Comparison of ENCODE assay signal across 25 mouse cellular contexts in the genomic region with DNA sequence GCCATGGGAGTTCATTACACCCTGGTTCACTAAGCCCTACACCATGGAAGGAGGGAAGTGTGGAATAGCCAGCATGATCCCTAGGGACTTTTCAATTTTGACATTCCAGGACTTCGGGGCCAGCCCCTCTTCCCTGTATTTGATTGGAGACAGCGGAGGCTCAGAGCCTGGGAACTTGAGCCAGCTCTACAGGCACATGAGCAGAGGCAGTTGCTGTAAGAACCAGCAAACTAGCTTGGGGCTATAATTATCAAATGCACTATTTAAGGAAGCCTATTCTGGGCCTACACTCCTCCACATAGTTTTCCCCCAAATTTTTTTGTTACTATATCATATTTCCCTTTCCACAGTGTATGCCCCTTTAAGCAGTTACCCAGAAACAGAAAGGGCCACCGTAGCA. TPM values are rescaled to one million over a fixed set of nuclear protein-coding genes. Genes with fewer than 3 reads are reported as not detected.
DNase-seq lines count a peak whose midpoint lies in the region; ATAC-seq and TF ChIP-seq lines count a peak whose summit lies in the region.
"Had no signal": no experiment of that assay in that cellular context is flagged by ENCODE, and none has a peak within 500 bp of the region (broad histone marks: within the 10 kb centered on the region; RNA-seq: fewer than 3 reads in every experiment).

No protein-coding gene starts in this region.

- no peak overlapping the region for H3K4me2 ChIP-seq in embryonic facial prominence, embryonic 11.5 days (ENCODE audit: low read depth, low read length)
- H3K4me2 ChIP-seq in limb, embryonic 14.5 days (replicated peaks; ENCODE audit: low read depth, low read length, severe bottlenecking): no peak overlapping the region
- H3K4me2 ChIP-seq in embryonic facial prominence, embryonic 14.5 days (ENCODE audit: low read depth, low read length): no peak overlapping the region

- H3K4me1 ChIP-seq in embryonic facial prominence, embryonic 11.5 days (ENCODE audit: control insufficient read depth, insufficient read depth, low read length): no peaks in the 10 kb centered on the region; the same call in 1 of the 2 replicates
- H3K4me1 ChIP-seq in embryonic facial prominence, embryonic 10.5 days: no peaks in the 10 kb centered on the region
- no peaks in the 10 kb centered on the region for H3K4me1 ChIP-seq in limb, embryonic 14.5 days (ENCODE audit: control insufficient read depth, insufficient read depth, low read length)
- H3K4me1 ChIP-seq in limb, embryonic 10.5 days: no peaks in the 10 kb centered on the region
- no peaks in the 10 kb centered on the region for H3K4me1 ChIP-seq in embryonic facial prominence, embryonic 14.5 days (ENCODE audit: control insufficient read depth, insufficient read depth, low read length)

- no peaks in the 10 kb centered on the region for H3K9me3 ChIP-seq in embryonic facial prominence, embryonic 11.5 days (replicated peaks; ENCODE audit: control insufficient read depth, low read length)
- no peaks in the 10 kb centered on the region for H3K9me3 ChIP-seq in embryonic facial prominence, embryonic 10.5 days
- no peaks in the 10 kb centered on the region for H3K9me3 ChIP-seq in limb, embryonic 14.5 days (ENCODE audit: control insufficient read depth, low read length)
- H3K9me3 ChIP-seq in limb, embryonic 10.5 days (replicated peaks): no peaks in the 10 kb centered on the region
- no peaks in the 10 kb centered on the region for H3K9me3 ChIP-seq in embryonic facial prominence, embryonic 14.5 days (ENCODE audit: control insufficient read depth, low read length)
- H3K9me3 ChIP-seq: G1E had no signal

- 0 out of 2 replicates have a peak, but pooled peaks have one; percentile 14 for ATAC-seq in embryonic facial prominence, embryonic 11.5 days (replicated peaks; ENCODE audit: insufficient number of reproducible peaks, low FRiP score, low TSS enrichment, low read depth)
- 0 out of 2 replicates have a peak, but pooled peaks have one; percentile 37 for ATAC-seq in limb, embryonic 14.5 days (ENCODE audit: low FRiP score, low read depth)
- ATAC-seq in embryonic facial prominence, embryonic 14.5 days (ENCODE audit: low read depth): peak; percentile 60
- ATAC-seq: activated CD4-positive, CD25-positive, alpha-beta regulatory T cell, adult 4 months; CD4-positive, CD25-positive, alpha-beta regulatory T cell, adult 4 months; forebrain, embryonic 14.5 days; forebrain, embryonic 16.5 days; Patski had no signal

- no peak overlapping the region for H3K9ac ChIP-seq in embryonic facial prominence, embryonic 11.5 days (replicated peaks; ENCODE audit: low read length)
- no peak overlapping the region for H3K9ac ChIP-seq in limb, embryonic 14.5 days (ENCODE audit: low read depth, low read length, severe bottlenecking)
- H3K9ac ChIP-seq in embryonic facial prominence, embryonic 14.5 days (ENCODE audit: low read depth, low read length): no peak overlapping the region

- no peak overlapping the region for H3K4me3 ChIP-seq in embryonic facial prominence, embryonic 11.5 days (ENCODE audit: low read depth, low read length)
- no peak overlapping the region for H3K4me3 ChIP-seq in embryonic facial prominence, embryonic 10.5 days
- H3K4me3 ChIP-seq in limb, embryonic 14.5 days (replicated peaks; ENCODE audit: low read length): no peak overlapping the region
- H3K4me3 ChIP-seq in limb, embryonic 10.5 days: no peak overlapping the region
- H3K4me3 ChIP-seq in embryonic facial prominence, embryonic 14.5 days (ENCODE audit: low read depth, low read length): no peak overlapping the region

- H3K36me3 ChIP-seq in embryonic facial prominence, embryonic 11.5 days (replicated peaks; ENCODE audit: control insufficient read depth, insufficient read depth, low read depth, low read length): no peaks in the 10 kb centered on the region
- H3K36me3 ChIP-seq in embryonic facial prominence, embryonic 10.5 days (replicated peaks): no peaks in the 10 kb centered on the region
- H3K36me3 ChIP-seq in limb, embryonic 14.5 days (ENCODE audit: control insufficient read depth, insufficient read depth, low read length): no peaks in the 10 kb centered on the region
- H3K36me3 ChIP-seq in limb, embryonic 10.5 days: no peaks in the 10 kb centered on the region
- H3K36me3 ChIP-seq in embryonic facial prominence, embryonic 14.5 days (ENCODE audit: control insufficient read depth, insufficient read depth, low read length): no peaks in the 10 kb centered on the region
- H3K36me3 ChIP-seq: G1E had no signal

- peak; percentile 17 for DNase-seq in embryonic facial prominence, embryonic 11.5 days (ENCODE audit: low spot score)
- no peak for DNase-seq in embryonic facial prominence, embryonic 10.5 days (ENCODE audit: low spot score)
- DNase-seq in limb, embryonic 14.5 days (ENCODE audit: low spot score): no peak
- DNase-seq in limb, embryonic 10.5 days (ENCODE audit: low spot score): no peak
- peak; percentile 59 for DNase-seq in embryonic facial prominence, embryonic 14.5 days (ENCODE audit: low spot score)
- DNase-seq in right cerebral cortex, postnatal 10 days (ENCODE audit: low spot score in 2 of 2): no peak
- DNase-seq in ovary, adult 18-20 months (ENCODE audit: low spot score): no peak
- DNase-seq: adrenal gland, adult 8-10 months; adrenal gland, postnatal 14 days; adrenal gland, postnatal 36 days; B cell, adult 2 months; cerebellum, adult 11 months; cerebellum, adult 18-20 months; cerebellum, adult 8-10 months; cerebellum, adult 9-11 months; cerebellum, postnatal 14 days; cerebellum, postnatal 36 days; embryo, embryonic 11 days had no signal

- H3K27ac ChIP-seq in embryonic facial prominence, embryonic 11.5 days (replicated peaks; ENCODE audit: low read depth, low read length): no peak overlapping the region
- H3K27ac ChIP-seq in embryonic facial prominence, embryonic 10.5 days (replicated peaks): no peak overlapping the region
- H3K27ac ChIP-seq in limb, embryonic 14.5 days (replicated peaks; ENCODE audit: low read depth, low read length): no peak overlapping the region
- H3K27ac ChIP-seq in limb, embryonic 10.5 days: no peak overlapping the region
- no peak overlapping the region for H3K27ac ChIP-seq in embryonic facial prominence, embryonic 14.5 days (replicated peaks; ENCODE audit: low read depth, low read length)

- no peak for TF ChIP-seq POLR2A in limb, embryonic 14.5 days (IDR thresholded peaks at IDR 0.05; ENCODE audit: borderline replicate concordance, extremely low read depth, insufficient read depth, insufficient read length)

- WGBS in embryonic facial prominence, embryonic 11.5 days: 39% methylated on average over 3 of the region's 3 CpGs
- 58% methylated on average over 3 of the region's 3 CpGs for WGBS in embryonic facial prominence, embryonic 10.5 days
- 56% methylated on average over 3 of the region's 3 CpGs for WGBS in limb, embryonic 14.5 days
- 78% methylated on average over 3 of the region's 3 CpGs for WGBS in limb, embryonic 10.5 days
- 29% methylated on average over 3 of the region's 3 CpGs for WGBS in embryonic facial prominence, embryonic 14.5 days

- no peaks in the 10 kb centered on the region for H3K27me3 ChIP-seq in embryonic facial prominence, embryonic 11.5 days (ENCODE audit: control insufficient read depth, insufficient read depth, low read length)
- H3K27me3 ChIP-seq in embryonic facial prominence, embryonic 10.5 days (replicated peaks; ENCODE audit: low read depth, poor library complexity, severe bottlenecking): no peaks in the 10 kb centered on the region
- H3K27me3 ChIP-seq in limb, embryonic 14.5 days (ENCODE audit: control insufficient read depth, insufficient read depth, low read length): no peaks in the 10 kb centered on the region
- no peaks in the 10 kb centered on the region for H3K27me3 ChIP-seq in limb, embryonic 10.5 days (ENCODE audit: low read depth, poor library complexity, severe bottlenecking)
- H3K27me3 ChIP-seq in embryonic facial prominence, embryonic 14.5 days (replicated peaks; ENCODE audit: control insufficient read depth, insufficient read depth, low read length): no peaks in the 10 kb centered on the region
- H3K27me3 ChIP-seq: CH12.LX, Patski had no signal

RNA-seq across cellular contexts. Expression of a gene that starts 22.6 kb away (rescaled TPM):
- 0.15 and 0.17 TPM in 2 replicates for polyA plus RNA-seq in embryonic facial prominence, embryonic 11.5 days (2014; fragmentation: Nextera tagmentation; extraction: Ambion mirVana)
- 0.20 and 0.22 TPM in 2 replicates for polyA plus RNA-seq in embryonic facial prominence, embryonic 10.5 days (2016; fragmentation: Nextera tagmentation; extraction: Ambion mirVana)
- polyA plus RNA-seq in limb, embryonic 14.5 days (2012; rRNA removed): 0.05 and 0.08 TPM in 2 replicates
- 0.26 and 0.29 TPM in 2 replicates for polyA plus RNA-seq in limb, embryonic 14.5 days (2014; fragmentation: Nextera tagmentation; extraction: Ambion mirVana)
- 0.16 and 0.29 TPM in 2 replicates for polyA plus RNA-seq in limb, embryonic 10.5 days (2016; fragmentation: Nextera tagmentation; extraction: Ambion mirVana)
- polyA plus RNA-seq in embryonic facial prominence, embryonic 14.5 days (2014; fragmentation: Nextera tagmentation; extraction: Ambion mirVana): 0.51 and 1.4 TPM in 2 replicates
- polyA plus RNA-seq: G1E had no signal

Comparison
In these comparisons a context has a peak if more than half of its experiments do, and no peak if none do; other contexts are left out.
1. DNase-seq: peak in embryonic facial prominence, embryonic 11.5 days (single experiment) and embryonic facial prominence, embryonic 14.5 days (single experiment); none in embryonic facial prominence, embryonic 10.5 days (single experiment), limb, embryonic 14.5 days (single experiment), limb, embryonic 10.5 days (single experiment), right cerebral cortex, postnatal 10 days (0 of 2) and ovary, adult 18-20 months (single experiment).
2. Peak in every context shown above with its lines, with median percentiles within 50 percentile points of each other: ATAC-seq.